Mouse (Mus musculus) limb, embryonic 12.5 days (tissue): ENCODE data around the gene Ptpro. TPM values are rescaled to one million over a fixed set of nuclear protein-coding genes. Genes with fewer than 3 reads are reported as not detected.

Experiments
- ATAC-seq: fragments of 200-750 bp; cut with Nextera tagmentation; 2 replicates; pipeline ENCODE4 v1.8.0; 2017; ENCODE audit warnings: low read depth, moderate TSS enrichment; ENCODE audit not compliant: insufficient number of reproducible peaks, insufficient read depth, low FRiP score, low TSS enrichment
- H3K27ac ChIP-seq: fragments of 300-500 bp; sonication (generic); 2 replicates; pipeline ENCODE4 v1.5.1; 2016; ENCODE audit warnings: mild to moderate bottlenecking, moderate library complexity
- H3K27me3 ChIP-seq: fragments of 300-500 bp; sonication (generic); 2 replicates; pipeline ENCODE4 v1.6.1; 2016; ENCODE audit warnings: mild to moderate bottlenecking, moderate library complexity
- H3K36me3 ChIP-seq: fragments of 300-500 bp; sonication (generic); 2 replicates; pipeline ENCODE4 v1.6.1; 2016; ENCODE audit warnings: mild to moderate bottlenecking, moderate library complexity
- H3K4me1 ChIP-seq: fragments of 300-500 bp; sonication (generic); replicated peaks from 2 replicates; pipeline ENCODE4 v1.6.1; 2016
- H3K4me2 ChIP-seq: fragments of 300-500 bp; sonication (generic); 2 replicates; pipeline ENCODE4 v1.6.1; 2016; ENCODE audit warnings: mild to moderate bottlenecking, moderate library complexity
- H3K4me3 ChIP-seq: fragments of 300-500 bp; sonication (generic); replicated peaks from 2 replicates; pipeline ENCODE4 v1.5.1; 2016; ENCODE audit warnings: mild to moderate bottlenecking
- H3K9ac ChIP-seq: fragments of 300-500 bp; sonication (generic); replicated peaks from 2 replicates; pipeline ENCODE4 v1.6.1; 2016; ENCODE audit warnings: mild to moderate bottlenecking, moderate library complexity
- H3K9me3 ChIP-seq: fragments of 300-500 bp; sonication (generic); 2 replicates; pipeline ENCODE4 v1.6.1; 2016; ENCODE audit warnings: mild to moderate bottlenecking, moderate library complexity
- WGBS: fragments of 180-500 bp; shearing (Covaris S2); methylation state at CpG from one replicate; pipeline ENCODE4 v1.1.7; 2016; 5-methylcytosine and 5-hydroxymethylcytosine counted together
- polyA plus RNA-seq: library from polyadenylated mRNA; unstranded; fragments of >200 nt; fragmentation: Nextera tagmentation; extraction: Ambion mirVana; gene quantifications from 2 replicates; pipeline ENCODE4 v1.2.1, GENCODE M21; 2016

The Ptpro gene
- polyA plus RNA-seq = 0.38 and 0.91 TPM in 2 replicates

DNA sequence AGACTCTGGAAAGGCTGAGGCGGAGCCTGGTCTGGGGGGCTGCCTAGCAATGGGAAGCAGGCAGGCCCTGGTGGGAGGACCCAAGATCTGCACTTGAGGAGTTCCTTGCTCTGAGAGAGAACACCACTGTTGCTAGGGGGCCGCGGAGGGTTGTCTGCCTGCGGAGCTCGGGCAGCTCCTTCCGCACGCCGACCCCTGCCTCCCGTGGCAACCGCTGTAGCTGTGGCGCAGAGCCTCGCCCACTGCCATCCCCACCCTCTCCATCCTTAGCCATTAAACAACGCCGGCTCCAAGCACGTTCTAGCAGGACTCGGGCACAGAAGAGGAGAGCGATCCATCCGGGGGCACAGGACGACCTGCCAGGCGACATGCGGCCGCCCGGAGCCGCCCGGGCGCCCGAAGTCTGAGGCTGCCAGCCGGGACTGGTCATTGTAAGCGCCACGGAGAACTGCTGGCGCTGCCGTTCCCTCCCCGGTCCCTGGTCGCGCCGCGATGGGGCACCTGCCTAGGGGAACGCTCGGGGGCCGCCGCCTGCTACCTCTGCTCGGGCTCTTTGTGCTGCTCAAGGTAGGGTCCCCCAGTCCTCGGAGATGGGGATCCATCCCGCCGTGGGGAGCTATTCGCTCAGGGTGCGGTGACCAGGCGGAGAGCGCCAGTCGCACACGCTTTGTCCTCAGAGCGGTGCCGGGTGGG, at the start of gene Ptpro:
Gene Ptpro (plus strand): TSS at position 126 of the 693 bp plus-strand sequence.
- Histone ChIP-seq H3K4me3 (peak within 1 kb of the TSS; percentile 44), H3K9ac (peak within 1 kb of the TSS; percentile 34; the same call in 1 of the 2 replicates), H3K9me3 (no peaks in the 10 kb centered on the region), H3K27me3 (peaks cover 27% of the 10 kb centered on the region), H3K36me3 (no peaks in the 10 kb centered on the region), H3K27ac (no peak within 1 kb of the TSS), H3K4me2 (peak within 1 kb of the TSS; percentile 81), H3K4me1 (peaks cover 10% of the 10 kb centered on the region; the same call in 1 of the 2 replicates)
- peak; percentile 68; the same call in 1 of the 2 replicates for ATAC-seq
- under 1% methylated on average over 52 of the region's 53 CpGs for WGBS

DNA sequence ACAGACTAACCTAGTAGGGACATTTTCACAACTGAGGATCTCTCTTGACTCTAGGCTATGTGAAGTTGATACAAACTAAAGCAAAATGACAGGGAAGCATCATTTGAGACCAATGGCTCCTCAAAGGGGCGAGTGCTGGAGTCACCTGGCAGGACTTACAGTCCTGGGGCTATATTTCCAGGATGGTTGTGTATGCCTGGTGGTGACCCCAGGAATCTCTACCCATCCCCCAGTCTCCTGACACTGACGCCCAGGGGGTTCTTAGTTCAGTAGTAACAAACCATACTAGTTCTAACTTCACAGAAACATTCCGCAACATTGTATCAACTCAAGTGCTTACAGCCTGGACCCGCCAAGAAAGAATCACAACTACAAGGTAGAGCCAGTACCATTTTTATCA, 49.5 kb upstream of the Ptpro start:
- Histone ChIP-seq H3K4me2 (no peak overlapping the region), H3K9ac (no peak overlapping the region), H3K9me3 (no peaks in the 10 kb centered on the region), H3K4me3 (no peak overlapping the region), H3K4me1 (no peaks in the 10 kb centered on the region), H3K36me3 (no peaks in the 10 kb centered on the region), H3K27ac (no peak overlapping the region), H3K27me3 (no peaks in the 10 kb centered on the region)
- ATAC-seq = no peak
- WGBS = 92% methylated on average over 4 of the region's 4 CpGs

DNA sequence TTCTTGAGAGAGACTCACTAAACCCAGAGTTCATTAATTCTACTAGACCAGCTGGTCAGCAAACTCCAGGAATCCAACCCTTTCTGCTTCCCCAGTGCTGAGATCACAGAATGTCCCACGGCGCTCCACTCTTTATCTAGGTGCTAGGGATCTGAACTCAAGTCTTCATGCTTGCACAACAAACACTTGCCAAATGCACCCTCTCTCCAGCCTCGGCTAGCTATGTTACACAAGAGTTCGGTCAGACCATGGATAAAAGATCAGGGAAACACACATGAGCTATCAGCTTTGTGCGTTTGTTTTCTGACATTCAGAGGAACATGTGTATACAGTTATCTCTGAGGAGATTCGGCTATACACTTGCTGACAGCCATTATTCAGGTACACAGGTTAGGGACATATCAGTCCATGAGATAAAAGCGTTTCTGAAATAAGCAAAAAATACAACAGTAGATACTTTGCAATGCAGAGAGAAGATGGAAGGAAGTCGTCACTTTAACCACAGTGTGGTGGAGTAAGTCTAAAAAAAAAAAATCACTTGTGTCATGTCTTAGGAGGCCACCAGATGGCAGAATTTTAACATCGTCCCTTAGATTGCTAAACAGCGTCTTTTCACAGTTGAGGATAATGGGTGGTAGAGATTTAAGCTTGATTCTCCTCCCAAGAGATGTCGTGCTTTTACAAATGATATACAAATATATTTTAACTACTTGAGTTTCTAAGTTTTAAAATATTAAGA, 46.3 kb upstream of the Ptpro start:
- no peaks in the 10 kb centered on the region for H3K36me3 ChIP-seq
- no peaks in the 10 kb centered on the region for H3K4me1 ChIP-seq
- H3K27me3 ChIP-seq = no peaks in the 10 kb centered on the region
- ATAC-seq = no peak
- H3K4me2 ChIP-seq = no peak overlapping the region
- H3K27ac ChIP-seq = no peak overlapping the region
- no peaks in the 10 kb centered on the region for H3K9me3 ChIP-seq
- no peak overlapping the region for H3K9ac ChIP-seq
- H3K4me3 ChIP-seq = no peak overlapping the region
- WGBS = 66% methylated on average over 11 of the region's 11 CpGs

DNA sequence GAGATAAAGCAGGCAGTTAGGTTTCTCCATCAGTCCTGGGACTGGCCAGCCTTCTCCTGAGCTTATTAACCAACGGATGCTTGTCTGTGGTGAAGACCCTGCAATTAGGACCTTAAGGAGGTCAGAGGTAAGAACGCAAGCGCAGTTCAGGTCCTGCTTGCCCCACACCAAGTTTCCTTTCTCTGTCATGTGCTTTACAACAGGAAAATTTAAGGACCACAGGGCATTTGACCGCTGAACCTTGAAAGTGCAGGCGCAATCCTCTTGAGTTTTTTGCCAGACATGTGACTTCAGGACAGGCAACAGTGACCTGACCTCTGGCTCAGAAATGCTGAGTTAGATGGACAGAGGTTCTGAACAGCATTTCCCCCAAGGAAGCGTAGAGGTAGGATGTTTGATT, 45.0 kb upstream of the Ptpro start:
- H3K4me3 ChIP-seq = no peak overlapping the region
- H3K27ac ChIP-seq = no peak overlapping the region
- no peaks in the 10 kb centered on the region for H3K9me3 ChIP-seq
- no peaks in the 10 kb centered on the region for H3K36me3 ChIP-seq
- WGBS = 85% methylated on average over 6 of the region's 6 CpGs
- no peak overlapping the region for H3K9ac ChIP-seq
- ATAC-seq = no peak
- no peaks in the 10 kb centered on the region for H3K4me1 ChIP-seq
- H3K4me2 ChIP-seq = no peak overlapping the region
- H3K27me3 ChIP-seq = no peaks in the 10 kb centered on the region

DNA sequence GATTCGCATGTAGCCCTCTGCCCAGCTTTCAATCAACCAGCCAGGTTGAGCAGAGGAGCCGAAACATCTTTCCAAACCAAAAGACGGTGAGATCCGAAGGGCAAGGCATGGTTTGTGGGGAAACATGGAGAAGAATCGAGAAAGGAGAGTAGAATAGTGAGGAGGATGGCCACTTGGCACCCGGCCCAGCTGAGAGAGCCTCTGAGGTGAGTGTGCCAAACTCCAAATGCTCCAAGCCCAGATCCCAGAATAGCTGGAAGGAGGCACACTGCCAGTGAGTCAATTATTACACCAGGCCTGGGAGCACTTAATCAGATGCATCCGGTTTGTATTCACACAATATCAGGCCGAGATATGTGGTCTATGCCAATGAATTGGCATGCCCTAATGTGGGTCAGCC, 42.1 kb upstream of the Ptpro start:
- 88% methylated on average over 8 of the region's 8 CpGs for WGBS
- ATAC-seq = no peak
- Histone ChIP-seq H3K4me2 (no peak overlapping the region), H3K4me3 (no peak overlapping the region), H3K27ac (no peak overlapping the region), H3K9me3 (no peaks in the 10 kb centered on the region), H3K27me3 (no peaks in the 10 kb centered on the region), H3K4me1 (no peaks in the 10 kb centered on the region), H3K9ac (no peak overlapping the region), H3K36me3 (no peaks in the 10 kb centered on the region)

DNA sequence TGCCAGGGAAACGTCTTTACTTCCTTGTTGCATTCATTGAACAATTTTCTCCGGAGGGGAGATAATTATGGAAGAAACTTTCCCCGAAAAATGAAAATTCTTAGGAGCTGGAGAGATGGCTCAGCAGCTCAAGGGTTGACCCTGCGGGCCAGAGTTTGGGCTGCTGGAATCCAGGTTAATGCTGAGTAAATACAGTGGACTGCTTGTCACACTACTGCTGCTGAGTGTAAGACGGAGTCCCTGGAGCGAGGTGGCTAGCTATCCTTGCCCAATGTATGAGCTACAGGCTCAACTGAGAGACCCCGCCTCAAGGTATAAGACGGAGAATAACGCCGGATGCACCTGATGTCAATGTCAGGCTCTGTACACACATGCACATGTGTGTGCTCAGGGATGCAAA, 41.1 kb upstream of the Ptpro start:
- no peak for ATAC-seq
- Histone ChIP-seq H3K4me3 (no peak overlapping the region), H3K9me3 (no peaks in the 10 kb centered on the region), H3K4me1 (no peaks in the 10 kb centered on the region), H3K36me3 (no peaks in the 10 kb centered on the region), H3K27me3 (no peaks in the 10 kb centered on the region), H3K9ac (no peak overlapping the region), H3K27ac (no peak overlapping the region), H3K4me2 (no peak overlapping the region)
- 88% methylated on average over 10 of the region's 10 CpGs for WGBS

DNA sequence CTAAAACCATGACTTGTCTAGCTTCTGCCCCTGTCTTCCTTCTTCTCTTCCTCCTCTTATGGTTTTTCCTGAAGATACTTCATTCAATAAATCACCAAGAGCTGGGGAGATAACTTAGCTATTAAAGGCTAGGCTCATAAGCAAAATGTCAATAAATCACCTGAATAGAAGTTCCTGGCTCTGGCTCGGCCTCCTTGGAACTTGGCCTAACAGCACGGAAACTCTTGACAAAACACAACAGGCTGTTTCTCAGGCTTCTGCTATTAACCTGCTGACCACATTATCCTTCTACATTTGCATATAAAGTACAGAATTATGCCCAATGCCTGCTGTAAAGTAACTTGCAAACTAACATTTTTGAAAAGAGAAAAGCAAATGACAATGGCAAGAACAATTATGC, 40.7 kb upstream of the Ptpro start:
- WGBS = 90% methylated on average over 2 of the region's 2 CpGs

DNA sequence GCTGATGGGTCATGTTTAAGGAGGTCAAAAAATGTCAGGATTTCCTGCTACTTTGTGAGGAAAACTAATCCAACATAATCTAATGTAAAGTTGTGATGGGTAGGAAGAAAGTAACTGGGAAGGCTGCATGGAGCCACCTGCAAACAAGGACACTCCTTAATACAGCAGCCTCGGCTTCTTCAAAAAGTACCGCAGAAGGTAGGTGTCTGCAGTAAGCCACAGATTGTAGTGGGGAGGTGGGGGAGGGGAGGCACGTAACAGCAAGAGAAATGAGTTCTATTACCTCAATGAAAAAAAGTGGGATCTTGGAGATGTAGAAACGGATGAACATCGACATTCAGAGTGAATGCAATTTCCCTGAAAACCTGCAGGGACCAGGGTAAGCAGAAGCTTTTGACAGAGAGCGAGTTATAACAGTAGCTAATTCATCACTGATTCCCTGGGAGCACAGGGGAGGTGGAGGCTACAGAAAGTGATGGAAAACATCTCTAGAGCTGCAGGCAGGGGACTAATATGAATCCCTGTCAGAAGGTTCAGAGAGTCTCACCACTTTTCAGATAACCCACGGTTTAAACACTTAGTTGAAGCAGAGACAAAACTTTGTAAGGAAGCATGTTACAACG, 34.2 kb upstream of the Ptpro start:
- no peak overlapping the region for H3K4me2 ChIP-seq
- H3K27me3 ChIP-seq = no peaks in the 10 kb centered on the region
- ATAC-seq = no peak
- H3K4me3 ChIP-seq = no peak overlapping the region
- no peaks in the 10 kb centered on the region for H3K4me1 ChIP-seq
- no peak overlapping the region for H3K9ac ChIP-seq
- 82% methylated on average over 8 of the region's 8 CpGs for WGBS
- H3K27ac ChIP-seq = no peak overlapping the region
- no peaks in the 10 kb centered on the region for H3K9me3 ChIP-seq
- H3K36me3 ChIP-seq = no peaks in the 10 kb centered on the region

More for the DNA sequence above, 40.7 kb upstream of the Ptpro start:
- H3K36me3 ChIP-seq = no peaks in the 10 kb centered on the region
- H3K4me2 ChIP-seq = no peak overlapping the region
- H3K4me3 ChIP-seq = no peak overlapping the region
- no peak overlapping the region for H3K27ac ChIP-seq
- H3K4me1 ChIP-seq = no peaks in the 10 kb centered on the region
- no peak overlapping the region for H3K9ac ChIP-seq
- no peak for ATAC-seq
- H3K27me3 ChIP-seq = no peaks in the 10 kb centered on the region
- no peaks in the 10 kb centered on the region for H3K9me3 ChIP-seq

DNA sequence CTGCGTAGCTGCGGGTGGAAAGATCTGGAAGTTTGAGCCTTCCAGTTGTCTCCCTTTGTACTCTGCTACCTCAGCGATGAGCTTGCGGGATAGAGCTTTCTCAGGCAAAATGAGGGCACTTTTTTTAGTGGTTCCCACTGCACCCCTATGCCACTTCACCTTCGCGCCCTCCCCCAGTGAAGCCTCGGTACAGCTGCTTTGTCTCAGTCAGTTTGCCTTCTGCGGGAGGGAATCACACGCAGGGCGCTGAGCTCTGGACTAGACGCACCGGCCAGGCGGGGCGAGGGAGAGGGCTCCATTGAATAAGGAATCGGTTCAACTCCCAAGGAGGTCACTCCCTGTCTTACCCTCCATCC, 746 bp downstream of the Ptpro start:
- no peak overlapping the region for H3K27ac ChIP-seq
- WGBS = 1% methylated on average over 15 of the region's 15 CpGs

DNA sequence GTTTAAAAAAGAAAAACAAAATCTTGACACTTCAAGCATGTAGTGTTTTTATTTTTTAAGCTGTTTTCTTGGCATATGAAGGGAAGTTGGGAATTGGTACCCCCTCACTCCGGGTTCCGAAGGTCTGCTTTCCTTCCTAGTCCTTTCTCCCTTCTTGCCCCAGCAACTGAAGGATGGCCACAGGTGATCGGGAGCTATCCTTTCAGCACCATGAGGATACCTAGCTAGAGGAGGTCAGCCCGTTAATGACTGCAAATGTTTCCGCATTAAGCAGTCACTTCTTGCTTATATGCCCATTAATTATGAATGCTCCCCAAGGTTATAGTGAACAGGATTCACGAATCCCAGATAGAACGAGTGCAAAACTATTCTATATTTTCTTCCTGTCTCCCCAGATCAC, 1.3 kb downstream of the Ptpro start:
- no peak overlapping the region for H3K27ac ChIP-seq
- no peaks in the 10 kb centered on the region for H3K36me3 ChIP-seq
- H3K27me3 ChIP-seq = peaks cover 27% of the 10 kb centered on the region
- H3K4me2 ChIP-seq = no peak overlapping the region
- no peak overlapping the region for H3K9ac ChIP-seq
- H3K4me1 ChIP-seq = peaks cover 10% of the 10 kb centered on the region; the same call in 1 of the 2 replicates
- no peaks in the 10 kb centered on the region; the same call in 1 of the 2 replicates for H3K9me3 ChIP-seq
- H3K4me3 ChIP-seq = no peak overlapping the region
- WGBS = 9% methylated on average over 7 of the region's 7 CpGs
- no peak for ATAC-seq

More for the DNA sequence above, 746 bp downstream of the Ptpro start:
- Histone ChIP-seq H3K4me2 (peak overlapping the region; percentile 81), H3K4me1 (peaks cover 10% of the 10 kb centered on the region; the same call in 1 of the 2 replicates), H3K27me3 (peaks cover 27% of the 10 kb centered on the region), H3K9ac (0 out of 2 replicates have a peak overlapping the region, but pooled peaks have one; percentile 34), H3K36me3 (no peaks in the 10 kb centered on the region), H3K4me3 (peak overlapping the region; percentile 44), H3K9me3 (no peaks in the 10 kb centered on the region; the same call in 1 of the 2 replicates)
- 0 out of 2 replicates have a peak, but pooled peaks have one; percentile 31 for ATAC-seq

DNA sequence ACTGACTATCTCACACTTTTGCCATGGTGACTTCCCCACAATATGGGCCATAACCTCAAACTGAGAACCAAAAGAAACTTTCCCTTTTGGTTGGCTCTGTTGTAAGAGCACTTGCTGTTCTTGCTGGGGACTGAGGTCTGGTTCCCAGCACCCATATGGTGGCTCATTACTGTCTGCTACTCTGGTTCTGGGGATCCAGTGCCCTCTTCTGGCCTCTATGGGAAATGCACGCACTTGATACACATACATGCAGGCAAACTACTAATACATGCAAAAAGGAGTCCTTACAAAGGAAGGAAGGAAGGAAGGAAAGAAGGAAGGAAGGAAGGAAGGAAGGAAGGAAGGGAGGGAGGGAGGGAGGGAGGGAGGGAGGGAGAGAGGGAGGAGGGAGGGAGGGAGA, 8.9 kb downstream of the Ptpro start:
- Histone ChIP-seq H3K27me3 (no peaks in the 10 kb centered on the region), H3K36me3 (no peaks in the 10 kb centered on the region), H3K4me1 (no peaks in the 10 kb centered on the region), H3K9me3 (peaks cover 5% of the 10 kb centered on the region; the same call in 1 of the 2 replicates), H3K4me3 (no peak overlapping the region), H3K27ac (no peak overlapping the region), H3K9ac (no peak overlapping the region), H3K4me2 (no peak overlapping the region)
- WGBS = 96% methylated on average over 1 of the region's 1 CpGs
- no peak for ATAC-seq
